Mouse (Mus musculus): ENCODE data around the gene Git1. TPM values are rescaled to one million over a fixed set of nuclear protein-coding genes. Genes with fewer than 3 reads are reported as not detected.

Gene Git1
- total RNA-seq, 2 experiments from 2014 or later: 150 to 151 TPM

GRCm38 (mm10) chr11:77499354-77499753 is 6.0 kb downstream of the Git1 start:
- intact Hi-C loops (cut with DNase I): no loop called here
- DNase-seq: peak; percentile 80

- intact Hi-C loops (cut with DNase I): no loop called here
- no peak for DNase-seq
Measured at GRCm38 (mm10) chr11:77500361-77501325, 7.3 kb downstream of the Git1 start.

GRCm38 (mm10) chr11:77501392-77501791 is 8.0 kb downstream of the Git1 start:
- DNase-seq: peak; percentile 85
- intact Hi-C loops (cut with DNase I): no loop called here

- DNase-seq: no peak
- intact Hi-C loops (cut with DNase I): no loop called here
Measured at GRCm38 (mm10) chr11:77501971-77502370, 8.6 kb downstream of the Git1 start.

GRCm38 (mm10) chr11:77502481-77502880 is 9.1 kb downstream of the Git1 start:
- intact Hi-C loops (cut with DNase I): no loop called here
- no peak for DNase-seq

- intact Hi-C loops (cut with DNase I): no loop called here
- DNase-seq: no peak
Measured at GRCm38 (mm10) chr11:77503511-77503910, 10.1 kb downstream of the Git1 start.

GRCm38 (mm10) chr11:77504377-77504776 is 11.0 kb downstream of the Git1 start:
- intact Hi-C loops (cut with DNase I): no loop called here
- DNase-seq: no peak

GRCm38 (mm10) chr11:77505291-77505980 is 12.1 kb downstream of the Git1 start:
- DNase-seq: no peak
- intact Hi-C loops (cut with DNase I): no loop called here

GRCm38 (mm10) chr11:77506273-77506672 is 12.9 kb downstream of the Git1 start:
- DNase-seq: no peak
- intact Hi-C loops (cut with DNase I): no loop called here

- no peak for DNase-seq
- intact Hi-C loops (cut with DNase I): no loop called here
Measured at GRCm38 (mm10) chr11:77506941-77507340, 13.6 kb downstream of the Git1 start.

- intact Hi-C loops (cut with DNase I): no loop called here
Measured at GRCm38 (mm10) chr11:77507426-77507825, 14.1 kb downstream of the Git1 start.

GRCm38 (mm10) chr11:77508068-77509021 is 15.0 kb downstream of the Git1 start:
- peak; percentile 84 for DNase-seq
- intact Hi-C loops (cut with DNase I): no loop called here

More at GRCm38 (mm10) chr11:77507426-77507825, 14.1 kb downstream of the Git1 start:
- DNase-seq: no peak

- intact Hi-C loops (cut with DNase I): no loop called here
- no peak for DNase-seq
Measured at GRCm38 (mm10) chr11:77511336-77511735, 18.0 kb downstream of the Git1 start.

GRCm38 (mm10) chr11:77512891-77513810 is 19.8 kb downstream of the Git1 start:
- intact Hi-C loops (cut with DNase I): no loop called here

GRCm38 (mm10) chr11:77513811-77514170 is 20.4 kb downstream of the Git1 start:
- intact Hi-C loops (cut with DNase I): no loop called here
- no peak for DNase-seq

More at GRCm38 (mm10) chr11:77512891-77513810, 19.8 kb downstream of the Git1 start:
- peak; percentile 88 for DNase-seq

GRCm38 (mm10) chr11:77514281-77514831 is 21.0 kb downstream of the Git1 start:
- intact Hi-C loops (cut with DNase I): no loop called here
- DNase-seq: no peak

- DNase-seq: peak; percentile 74
- intact Hi-C loops (cut with DNase I): no loop called here
Measured at GRCm38 (mm10) chr11:77514832-77515636, 21.7 kb downstream of the Git1 start, which contains the start of gene Abhd15. Gene Abhd15 (plus strand): TSS chr11:77515121.
